Mouse (Mus musculus) lung, postnatal 36 days (tissue): ENCODE data around the gene Dyrk2.

Source experiments
- DNase-seq: peaks from one replicate; pipeline ENCODE4 v3.0.0; 2022; ENCODE audit warnings: mixed read lengths

The Dyrk2 gene

GRCm38 (mm10) chr10:118840598-118840997 is 29.4 kb downstream of the Dyrk2 start:
- no peak for DNase-seq

DNA sequence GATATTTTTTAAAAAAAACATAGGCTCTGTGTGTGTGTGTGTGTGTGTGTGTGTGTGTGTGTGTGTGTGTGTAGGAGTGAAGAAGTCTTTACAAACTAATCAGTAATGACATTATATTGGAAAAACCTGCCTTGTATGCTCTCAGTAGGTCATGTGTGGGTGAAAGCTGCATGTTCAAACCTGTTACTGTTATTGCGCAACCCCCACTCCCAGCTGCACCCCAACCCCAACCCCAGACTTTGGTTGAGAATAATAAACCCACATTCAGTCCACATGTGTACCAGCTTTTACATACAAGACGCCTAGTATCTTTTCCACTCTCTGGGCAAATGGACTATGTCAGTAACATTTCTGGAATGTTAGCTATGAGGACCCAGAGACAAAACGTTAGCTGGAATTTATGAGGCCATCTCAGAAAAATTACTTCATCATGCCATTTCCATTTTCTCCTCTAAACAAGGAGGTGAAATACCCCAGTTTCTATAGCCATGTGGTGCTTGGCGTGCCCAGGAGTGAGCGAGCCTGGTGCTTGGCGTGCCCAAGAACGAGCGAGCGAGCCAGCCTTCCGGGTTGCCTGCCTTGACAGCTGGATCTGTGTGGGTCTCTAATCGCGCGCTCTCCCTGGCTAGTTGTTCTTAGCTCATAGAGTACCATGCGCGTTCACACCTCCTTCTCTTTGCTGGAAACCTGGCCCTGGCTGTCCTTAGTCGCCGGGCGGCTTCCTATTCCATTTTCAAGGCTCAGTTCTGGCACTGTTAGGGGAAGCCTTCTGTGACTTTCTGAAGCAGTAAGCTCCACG is 30.5 kb downstream of the Dyrk2 start:
- no peak for DNase-seq

GRCm38 (mm10) chr10:118837636-118838035 is 32.4 kb downstream of the Dyrk2 start:
- DNase-seq: no peak

DNA sequence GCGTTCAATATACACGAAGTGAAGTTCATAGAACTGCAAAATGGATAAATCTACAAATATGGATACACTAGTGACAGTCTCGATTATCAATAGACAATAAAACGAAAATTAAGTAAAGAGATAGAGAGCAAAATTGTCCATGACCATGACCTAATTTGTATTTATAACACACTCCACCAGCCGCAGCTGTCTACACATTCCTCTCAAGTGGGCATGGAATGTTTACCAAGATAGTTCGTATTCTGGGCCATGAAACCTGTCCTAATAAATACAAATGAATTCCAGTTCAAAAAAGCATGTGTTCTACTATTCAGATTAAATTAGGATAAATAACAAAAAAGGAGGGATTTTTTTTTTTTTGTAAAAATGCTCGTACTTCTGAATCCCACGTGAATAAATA is 38.8 kb downstream of the Dyrk2 start:
- DNase-seq: no peak

DNA sequence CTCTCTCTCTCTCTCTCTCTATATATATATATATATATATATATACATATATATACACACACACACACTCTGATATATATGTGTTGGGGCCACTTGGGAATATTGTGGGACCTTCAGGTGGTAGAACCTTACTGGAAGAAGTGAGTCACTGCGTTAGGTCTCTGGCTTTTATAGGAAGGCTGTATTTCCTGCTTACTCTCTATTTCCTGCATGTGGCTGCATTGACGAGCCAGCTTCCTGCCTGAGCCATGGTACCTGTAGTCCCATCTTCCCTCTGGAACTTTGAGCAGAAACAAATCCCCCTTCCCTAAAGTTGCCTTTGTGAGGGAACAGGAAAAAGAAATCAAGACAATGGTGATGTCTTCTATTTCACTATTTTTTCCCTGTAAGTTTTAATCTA is 40.4 kb downstream of the Dyrk2 start:
- no peak for DNase-seq

- no peak for DNase-seq
These were observed 42.9 kb downstream of the Dyrk2 start for GRCm38 (mm10) chr10:118827116-118827515.

DNA sequence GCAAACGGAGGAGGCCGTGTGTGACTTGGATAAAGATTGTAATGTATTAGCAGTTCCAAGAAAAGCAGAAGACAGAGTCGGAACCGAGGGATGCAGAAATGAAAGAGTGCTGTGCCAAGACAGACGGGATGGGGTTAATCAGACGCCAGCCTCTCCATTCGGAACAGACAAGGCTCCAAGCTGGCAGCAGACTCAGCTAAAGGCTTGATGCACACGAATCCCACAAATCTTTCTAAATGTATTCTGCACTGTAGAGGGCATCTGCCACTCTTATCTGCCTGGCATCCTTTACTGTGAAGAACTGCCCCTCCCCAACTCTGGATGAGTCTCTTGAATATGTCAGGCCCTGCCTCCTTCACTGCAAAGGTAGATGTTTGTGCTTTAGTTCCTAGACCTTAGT is 45.2 kb downstream of the Dyrk2 start:
- no peak for DNase-seq

- peak; percentile 53 for DNase-seq
These were observed 49.1 kb downstream of the Dyrk2 start for GRCm38 (mm10) chr10:118820901-118821300.

- peak; percentile 24 for DNase-seq
These were observed 50.2 kb downstream of the Dyrk2 start for GRCm38 (mm10) chr10:118819846-118820245.

GRCm38 (mm10) chr10:118817089-118817488 is 52.9 kb downstream of the Dyrk2 start:
- DNase-seq: no peak

- DNase-seq: no peak
These were observed 58.1 kb downstream of the Dyrk2 start for GRCm38 (mm10) chr10:118811945-118812344.

DNA sequence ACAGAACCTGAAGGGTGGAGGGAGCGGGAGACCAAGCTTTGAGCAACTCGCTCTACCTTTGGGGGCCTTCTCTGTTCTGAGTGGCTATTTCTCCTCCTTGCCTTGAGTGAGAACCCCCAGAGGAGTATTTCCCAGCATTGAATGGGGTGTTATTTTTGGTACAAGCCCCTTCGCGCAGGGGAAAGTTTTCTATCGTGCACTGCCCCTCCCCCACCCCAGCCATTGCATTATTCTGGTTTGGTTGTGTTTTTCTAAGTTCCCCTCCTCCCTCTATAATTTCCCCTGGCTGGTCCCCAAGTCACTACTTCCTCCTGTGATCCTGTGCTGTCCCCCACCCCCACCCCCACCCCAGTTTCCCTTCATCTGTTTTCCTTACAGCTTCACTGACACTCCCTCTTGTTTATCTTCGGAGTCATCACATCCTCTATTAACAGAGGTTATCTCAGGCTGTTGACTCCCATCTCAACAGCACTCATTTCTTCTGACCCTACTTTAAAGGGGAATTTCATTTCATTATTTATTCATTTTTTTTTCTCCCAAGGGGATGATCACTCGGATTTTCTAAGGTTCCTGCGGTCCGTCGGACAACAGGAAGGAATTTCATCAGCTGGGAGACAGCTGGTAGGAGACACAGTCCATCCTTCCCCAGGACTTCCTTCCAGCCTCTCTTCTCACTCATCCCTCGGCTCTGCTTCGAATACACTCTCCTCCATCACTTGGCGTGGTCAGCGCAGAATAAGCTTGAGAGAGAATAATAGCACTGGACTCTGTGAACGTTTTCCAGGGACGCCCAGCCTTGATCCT is 58.9 kb downstream of the Dyrk2 start:
- peak; percentile 61 for DNase-seq
